Mouse (Mus musculus) kidney, adult 9 months (tissue): ENCODE measurements at regions not wholly inside any gene's neighbourhood (a gene's known extent, or its start where the extent isn't known, plus 50 kb on each side); places are given as distances from the start of the nearest gene placed in this dataset.

Experiments
- DNase-seq: peaks from one replicate; pipeline ENCODE4 v3.0.0; 2022

GRCm38 (mm10) chr14:48068641-48069040 is 52.0 kb upstream of the Peli2 start:
- DNase-seq, result peak; percentile 71
